Mouse (Mus musculus) megakaryocyte, embryonic 14.5 days (primary cell): Measurements from ENCODE around the gene Wfs1.

Experiments
- FLI1 ChIP-seq: IDR thresholded peaks from 2 replicates; pipeline ENCODE4 v1.6.1; 2012; ENCODE audit warnings: low read length, inconsistent platforms, mixed read lengths
- GATA1 ChIP-seq: IDR thresholded peaks from 3 replicates; pipeline ENCODE4 v1.6.1; 2012; ENCODE audit warnings: mixed read lengths, low read length, inconsistent platforms, borderline replicate concordance

GRCm38 (mm10) chr5:36990196-36990595 is 1.2 kb upstream of the Wfs1 start:
- TF ChIP-seq GATA1 (no peak), FLI1 (no peak)
